Mouse (Mus musculus) limb, embryonic 15.5 days (tissue): ENCODE data around the gene Nip7. TPM values are rescaled to one million over a fixed set of nuclear protein-coding genes. Genes with fewer than 3 reads are reported as not detected.
"Not testable (repeated sequence)": the region's sequence is repeated elsewhere in the genome, so short reads cannot be mapped to it uniquely, and the experiment has no call there.

Source experiments
- ATAC-seq: fragments of 200-750 bp; cut with Nextera tagmentation; 2 replicates; pipeline ENCODE4 v1.8.0; 2017; ENCODE audit warnings: low read depth, moderate TSS enrichment; ENCODE audit not compliant: insufficient number of reproducible peaks, low FRiP score, low TSS enrichment
- H3K27ac ChIP-seq: fragments of 300-500 bp; sonication (generic); 2 replicates; pipeline ENCODE4 v1.5.1; 2015; ENCODE audit warnings: moderate library complexity, mild to moderate bottlenecking, inconsistent platforms
- H3K27me3 ChIP-seq: fragments of 300-500 bp; sonication (generic); 2 replicates; pipeline ENCODE4 v1.6.1; 2015; ENCODE audit warnings: inconsistent platforms
- H3K36me3 ChIP-seq: fragments of 300-500 bp; sonication (generic); 2 replicates; pipeline ENCODE4 v1.6.1; 2015; ENCODE audit warnings: inconsistent platforms
- H3K4me1 ChIP-seq: fragments of 300-500 bp; sonication (generic); 2 replicates; pipeline ENCODE4 v1.6.1; 2015; ENCODE audit warnings: inconsistent platforms
- H3K4me2 ChIP-seq: fragments of 300-500 bp; sonication (generic); 2 replicates; pipeline ENCODE4 v1.6.1; 2015; ENCODE audit warnings: mild to moderate bottlenecking, inconsistent platforms
- H3K4me3 ChIP-seq: fragments of 300-500 bp; sonication (generic); 2 replicates; pipeline ENCODE4 v1.5.1; 2015; ENCODE audit warnings: mild to moderate bottlenecking, inconsistent platforms
- H3K9ac ChIP-seq: fragments of 300-500 bp; sonication (generic); 2 replicates; pipeline ENCODE4 v1.6.1; 2015; ENCODE audit warnings: inconsistent platforms
- H3K9me3 ChIP-seq: fragments of 300-500 bp; sonication (generic); 2 replicates; pipeline ENCODE4 v1.6.1; 2016; ENCODE audit warnings: inconsistent platforms
- WGBS: fragments of 180-500 bp; shearing (Covaris S2); methylation state at CpG from one replicate; pipeline ENCODE4 v1.1.7; 2015; 5-methylcytosine and 5-hydroxymethylcytosine counted together
- polyA plus RNA-seq: library from polyadenylated mRNA; unstranded; fragments of >200 nt; fragmentation: Nextera tagmentation; extraction: Ambion mirVana; gene quantifications from 2 replicates; pipeline ENCODE4 v1.2.1, GENCODE M21; 2015

Gene Nip7
- polyA plus RNA-seq, result 82.9 TPM in 2 replicates

DNA sequence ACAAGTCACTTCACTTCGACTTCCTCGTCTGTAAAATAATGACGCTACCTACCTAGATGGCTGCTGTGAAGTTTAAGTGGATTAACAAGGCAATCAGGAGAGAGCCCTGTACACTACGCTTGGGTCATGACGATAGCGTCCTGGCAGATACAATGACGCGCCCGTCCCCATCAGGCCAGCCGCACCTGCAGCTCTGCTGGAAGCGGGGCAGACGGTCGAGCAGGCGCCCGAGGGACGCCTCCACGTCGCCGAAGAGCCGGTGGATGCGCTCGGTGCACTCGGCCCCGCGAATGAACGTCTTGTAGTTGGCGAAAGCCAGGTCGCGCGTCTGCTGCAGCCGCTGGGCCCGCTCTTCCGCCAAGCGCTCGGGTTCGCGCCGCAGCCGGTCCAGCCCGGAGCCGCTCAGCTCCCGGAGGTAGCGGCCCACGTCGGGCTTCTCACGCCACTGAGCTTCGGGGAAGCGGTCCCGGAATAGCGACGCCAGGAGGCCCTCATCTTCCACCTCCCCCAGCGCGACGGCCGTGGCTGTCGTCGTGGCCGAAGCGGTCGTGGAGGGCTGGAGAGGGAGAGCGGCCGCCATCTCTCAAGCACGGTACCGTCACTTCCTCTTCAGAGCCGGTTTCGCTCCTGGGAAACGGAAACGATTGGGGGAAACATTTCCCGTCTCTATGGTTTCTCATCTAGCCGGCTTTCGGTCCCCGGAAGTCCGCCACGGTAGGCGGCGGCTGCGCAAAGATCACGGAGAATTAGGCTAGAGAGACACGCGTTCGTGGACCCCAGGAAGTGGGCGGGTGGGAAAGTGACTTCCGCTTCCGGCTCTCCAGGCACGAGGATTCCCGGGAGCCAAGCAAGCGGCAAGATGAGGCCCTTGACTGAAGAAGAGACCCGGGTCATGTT is at the start of gene Nip7, which contains the start of gene Cog8:
Gene Nip7 (plus strand): TSS at position 802 of the 897 bp plus-strand sequence.
Gene Cog8 (minus strand): TSS at position 614 of the 897 bp plus-strand sequence.
- Histone ChIP-seq H3K9me3 (no peaks in the 10 kb centered on the region), H3K9ac (peak within 1 kb of the TSS; percentile 89), H3K4me1 (peaks cover 23% of the 10 kb centered on the region), H3K36me3 (peaks cover 51% of the 10 kb centered on the region), H3K27me3 (no peaks in the 10 kb centered on the region), H3K4me3 (peak within 1 kb of the TSS; percentile 100), H3K4me2 (peak within 1 kb of the TSS; percentile 89), H3K27ac (peak within 1 kb of the TSS; percentile 82)
- under 1% methylated on average over 88 of the region's 88 CpGs for WGBS
- peak; percentile 91 for ATAC-seq

DNA sequence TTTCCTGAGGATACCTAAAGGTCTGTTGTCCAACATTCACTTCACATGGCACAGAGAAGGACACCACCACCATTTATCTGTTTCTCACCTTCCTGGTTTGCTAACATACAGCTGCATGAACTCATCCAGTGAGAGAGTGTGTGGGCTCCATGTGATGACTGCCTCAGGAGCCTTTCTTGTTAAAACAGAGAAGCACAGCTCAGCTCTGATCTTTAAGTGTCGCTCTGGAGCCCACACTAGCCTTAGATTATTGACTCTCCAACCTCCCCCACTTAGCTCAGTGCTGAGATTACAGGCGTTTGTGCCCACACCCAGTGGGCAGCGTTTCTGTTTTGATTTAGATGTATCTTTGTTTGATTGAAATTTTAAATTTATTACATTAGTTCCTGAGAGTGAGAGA is 48.9 kb upstream of the Nip7 start:
- Histone ChIP-seq H3K9ac (no peak overlapping the region), H3K36me3 (peaks cover 68% of the 10 kb centered on the region), H3K9me3 (no peaks in the 10 kb centered on the region), H3K4me2 (no peak overlapping the region), H3K27ac (no peak overlapping the region), H3K27me3 (no peaks in the 10 kb centered on the region), H3K4me1 (no peaks in the 10 kb centered on the region), H3K4me3 (no peak overlapping the region)
- no peak for ATAC-seq
- 83% methylated on average over 3 of the region's 3 CpGs for WGBS

DNA sequence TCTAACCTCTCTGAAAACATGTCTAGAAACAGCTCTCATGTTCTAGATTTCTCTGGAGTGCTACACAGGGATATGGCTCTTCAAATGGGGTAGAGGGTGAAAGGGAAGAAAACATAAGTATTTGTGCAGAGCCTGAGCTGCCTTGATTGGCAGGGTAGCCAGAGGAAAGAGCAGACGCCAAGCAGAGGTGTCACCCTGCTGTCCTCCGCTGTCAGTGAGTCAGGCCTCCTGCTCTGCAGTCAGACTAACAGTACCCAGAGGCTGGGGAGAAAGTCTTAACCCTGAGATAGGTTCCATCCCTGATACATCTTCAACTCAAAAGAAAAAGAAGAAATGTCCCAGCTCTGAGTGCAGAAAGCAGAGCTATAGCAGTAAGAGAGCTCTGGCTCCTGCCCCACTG is 44.0 kb upstream of the Nip7 start:
- Histone ChIP-seq H3K4me3 (no peak overlapping the region), H3K27me3 (no peaks in the 10 kb centered on the region), H3K9ac (no peak overlapping the region), H3K36me3 (peaks cover 52% of the 10 kb centered on the region), H3K4me2 (no peak overlapping the region), H3K9me3 (no peaks in the 10 kb centered on the region), H3K4me1 (no peaks in the 10 kb centered on the region), H3K27ac (no peak overlapping the region)
- ATAC-seq, result no peak
- 88% methylated on average over 2 of the region's 2 CpGs for WGBS

DNA sequence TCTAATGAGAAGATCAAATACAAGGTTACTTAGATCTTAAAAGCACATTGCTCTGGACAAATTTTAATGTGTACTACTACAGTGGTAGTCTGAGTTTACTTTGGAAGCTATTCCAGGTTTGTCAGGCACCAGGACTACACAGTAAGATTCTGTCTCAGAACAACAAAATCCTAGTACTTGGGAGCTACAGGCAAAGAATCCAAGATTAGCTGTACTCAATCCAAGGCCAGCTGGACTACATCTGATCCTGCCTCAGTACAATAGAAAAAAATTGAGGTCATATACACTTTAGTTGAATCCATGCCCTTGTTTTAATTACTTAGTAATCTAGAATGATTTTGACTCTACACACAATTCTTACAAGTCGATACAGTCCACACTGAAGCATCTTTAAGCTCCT is 41.8 kb upstream of the Nip7 start:
- Histone ChIP-seq H3K9me3 (no peaks in the 10 kb centered on the region), H3K4me3 (no peak overlapping the region), H3K27me3 (no peaks in the 10 kb centered on the region), H3K9ac (no peak overlapping the region), H3K4me1 (no peaks in the 10 kb centered on the region), H3K36me3 (peaks cover 39% of the 10 kb centered on the region), H3K27ac (no peak overlapping the region), H3K4me2 (no peak overlapping the region)
- no peak for ATAC-seq
- WGBS, result 92% methylated on average over 1 of the region's 1 CpGs

DNA sequence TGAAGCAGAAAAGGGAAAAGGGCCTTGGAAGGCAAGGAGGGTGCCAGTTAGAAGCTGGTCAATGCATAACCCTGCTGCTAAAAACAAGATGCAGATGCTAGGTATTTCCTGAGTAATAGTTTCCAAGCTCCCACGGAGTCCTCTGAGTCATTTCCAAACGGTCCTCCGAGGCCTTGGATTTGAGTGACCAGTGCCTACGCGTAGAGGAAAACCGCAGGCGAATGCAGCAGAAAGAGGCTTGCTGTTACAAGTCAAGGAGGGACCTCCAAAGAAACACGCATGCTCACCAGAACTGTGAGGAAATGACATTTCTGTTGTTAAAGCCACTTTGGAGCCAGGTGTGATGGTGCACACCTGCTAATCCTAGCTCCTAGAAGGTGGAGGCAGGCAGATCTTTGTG is 33.2 kb upstream of the Nip7 start:
- no peaks in the 10 kb centered on the region for H3K9me3 ChIP-seq
- no peak for ATAC-seq
- H3K4me3 ChIP-seq, result no peak overlapping the region
- 91% methylated on average over 8 of the region's 8 CpGs for WGBS
- H3K36me3 ChIP-seq, result no peaks in the 10 kb centered on the region
- no peak overlapping the region for H3K9ac ChIP-seq
- no peaks in the 10 kb centered on the region for H3K4me1 ChIP-seq
- H3K27ac ChIP-seq, result no peak overlapping the region
- H3K27me3 ChIP-seq, result no peaks in the 10 kb centered on the region
- no peak overlapping the region for H3K4me2 ChIP-seq

DNA sequence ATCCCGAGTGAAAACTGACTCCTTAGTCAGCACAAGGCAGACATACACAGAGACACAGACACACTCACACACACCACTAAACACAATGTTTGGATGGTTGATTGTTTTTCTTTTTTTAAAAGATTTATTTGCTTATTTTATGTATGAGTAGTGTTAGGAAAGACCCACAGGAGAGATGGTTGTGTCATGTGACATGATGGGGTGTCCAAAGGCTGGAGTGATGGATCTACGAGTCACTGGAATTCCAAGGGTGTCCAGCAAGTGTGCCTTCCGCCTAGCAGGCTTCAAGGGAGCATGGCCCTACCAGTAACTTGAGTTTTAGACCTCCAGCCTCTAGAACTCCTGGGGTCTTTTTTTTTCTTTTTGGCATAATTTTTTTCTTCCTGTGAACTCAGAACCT is 27.4 kb upstream of the Nip7 start:
- H3K9me3 ChIP-seq, result no peaks in the 10 kb centered on the region
- H3K4me1 ChIP-seq, result peaks cover 16% of the 10 kb centered on the region
- no peak overlapping the region for H3K4me2 ChIP-seq
- no peaks in the 10 kb centered on the region for H3K36me3 ChIP-seq
- no peaks in the 10 kb centered on the region for H3K27me3 ChIP-seq
- no peak for ATAC-seq
- WGBS, result 68% methylated on average over 3 of the region's 3 CpGs
- H3K9ac ChIP-seq, result no peak overlapping the region
- H3K27ac ChIP-seq, result no peak overlapping the region
- H3K4me3 ChIP-seq, result no peak overlapping the region

DNA sequence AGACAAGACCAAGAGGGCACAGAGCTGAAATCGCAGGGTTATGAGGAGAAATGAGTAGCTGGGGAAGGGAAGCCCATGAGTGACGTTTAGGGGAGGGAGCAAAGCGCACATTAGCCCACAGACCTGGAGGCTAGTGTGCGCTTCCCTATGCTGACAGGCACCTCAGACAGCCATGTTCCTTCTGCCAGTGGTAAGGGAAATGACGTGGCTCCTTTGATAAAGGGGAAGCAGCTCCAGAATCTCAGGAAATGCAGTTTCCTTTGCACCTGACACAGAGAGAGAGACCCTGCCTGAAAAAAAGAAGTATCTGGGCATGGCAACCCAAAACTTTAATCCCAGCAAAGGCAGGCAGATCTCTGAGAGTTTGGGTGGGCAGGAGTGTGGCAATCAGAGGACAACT is 26.6 kb upstream of the Nip7 start:
- Histone ChIP-seq H3K27ac (0 out of 2 replicates have a peak overlapping the region, but pooled peaks have one; percentile 27), H3K9ac (no peak overlapping the region), H3K9me3 (no peaks in the 10 kb centered on the region), H3K4me1 (peaks cover 16% of the 10 kb centered on the region), H3K27me3 (no peaks in the 10 kb centered on the region), H3K4me3 (no peak overlapping the region), H3K36me3 (no peaks in the 10 kb centered on the region; the same call in 1 of the 2 replicates), H3K4me2 (no peak overlapping the region)
- ATAC-seq, result no peak
- 67% methylated on average over 5 of the region's 5 CpGs for WGBS

DNA sequence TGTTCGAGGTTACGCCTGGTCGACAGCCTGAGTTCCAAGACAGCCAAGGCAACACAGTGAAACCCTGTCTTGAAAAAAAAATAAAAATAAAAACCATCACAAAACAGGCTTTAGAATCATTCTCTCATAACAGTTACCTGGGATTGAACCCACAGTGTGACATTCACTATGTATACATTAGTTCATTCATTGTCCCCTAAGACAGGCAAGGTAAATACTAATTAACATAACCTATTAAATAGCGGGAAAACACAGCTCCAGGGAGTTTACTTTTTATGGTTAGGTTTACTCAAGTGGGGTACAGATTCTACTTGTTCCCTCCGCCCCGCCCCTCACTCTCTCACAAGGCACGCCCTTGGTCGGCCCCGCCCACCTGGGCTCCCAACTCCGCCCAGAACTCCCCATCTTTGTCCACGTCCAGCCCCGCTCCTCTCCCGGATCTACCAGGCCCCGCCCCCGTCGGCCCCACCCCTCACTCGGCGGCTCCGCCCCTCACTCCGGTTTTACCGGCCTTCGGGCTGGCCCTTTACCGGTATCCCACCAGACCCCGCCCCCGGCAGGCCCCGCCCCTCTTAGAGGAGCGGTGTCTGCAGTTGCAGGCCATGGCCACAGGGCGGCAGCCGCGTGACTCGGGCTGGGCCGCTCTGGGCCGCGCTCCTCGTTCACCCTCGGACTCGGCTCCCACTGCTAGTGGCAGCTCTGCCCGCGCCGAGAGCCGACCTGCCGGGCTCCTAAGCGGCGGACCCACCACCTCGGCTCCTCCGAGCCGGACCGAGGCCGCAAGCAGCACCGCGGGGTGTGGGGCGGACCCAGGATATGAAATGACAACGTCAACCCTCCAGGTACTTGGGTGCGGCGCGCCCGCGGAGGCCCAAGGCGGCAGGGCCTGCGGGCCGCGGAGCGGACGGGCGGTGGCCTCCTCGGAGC is 25.8 kb upstream of the Nip7 start, which contains the start of gene Vps4a:
Gene Vps4a (plus strand): TSS at position 573 of the 927 bp plus-strand sequence.
- peaks cover 16% of the 10 kb centered on the region for H3K4me1 ChIP-seq
- H3K27me3 ChIP-seq, result no peaks in the 10 kb centered on the region
- WGBS, result 4% methylated on average over 65 of the region's 66 CpGs
- peak within 1 kb of the TSS; percentile 72 for H3K4me2 ChIP-seq
- peaks cover 4% of the 10 kb centered on the region; the same call in 1 of the 2 replicates for H3K36me3 ChIP-seq
- peak; percentile 92 for ATAC-seq
- H3K27ac ChIP-seq, result peak within 1 kb of the TSS; percentile 90
- peak within 1 kb of the TSS; percentile 93 for H3K9ac ChIP-seq
- H3K9me3 ChIP-seq, result no peaks in the 10 kb centered on the region
- peak within 1 kb of the TSS; percentile 99 for H3K4me3 ChIP-seq

DNA sequence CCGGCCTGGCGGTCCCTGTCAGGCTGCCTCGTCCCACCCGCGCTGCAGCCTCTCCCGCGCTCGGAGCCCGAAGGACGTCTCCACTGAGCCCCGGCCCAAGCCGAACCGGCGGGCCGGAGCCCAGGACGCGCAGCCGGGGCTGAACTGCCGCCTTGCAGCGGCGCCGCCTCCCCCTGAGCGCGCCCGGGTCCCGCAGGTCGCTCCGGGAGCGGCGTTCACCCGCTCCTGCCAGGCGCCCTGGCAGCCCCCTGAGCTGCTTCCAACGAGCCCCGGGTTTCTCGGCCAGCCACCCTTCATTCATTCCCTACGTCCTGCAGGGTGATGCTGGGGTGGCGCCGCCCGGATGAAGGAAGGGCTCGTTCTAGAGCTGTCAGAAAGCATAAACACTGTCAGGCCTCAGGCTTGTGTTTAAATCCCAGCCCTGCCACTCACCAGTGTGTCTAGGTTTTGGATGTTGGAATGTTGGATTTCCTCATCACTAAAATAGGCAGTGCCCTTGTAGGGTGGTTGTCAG is 25.0 kb upstream of the Nip7 start:
- Histone ChIP-seq H3K27ac (peak overlapping the region; percentile 90), H3K27me3 (no peaks in the 10 kb centered on the region), H3K4me2 (peak overlapping the region; percentile 72), H3K4me1 (peaks cover 16% of the 10 kb centered on the region), H3K4me3 (peak overlapping the region; percentile 99), H3K36me3 (peaks cover 7% of the 10 kb centered on the region), H3K9ac (peak overlapping the region; percentile 93), H3K9me3 (no peaks in the 10 kb centered on the region)
- under 1% methylated on average over 40 of the region's 40 CpGs for WGBS
- ATAC-seq, result 0 out of 2 replicates have a peak, but pooled peaks have one; percentile 8

DNA sequence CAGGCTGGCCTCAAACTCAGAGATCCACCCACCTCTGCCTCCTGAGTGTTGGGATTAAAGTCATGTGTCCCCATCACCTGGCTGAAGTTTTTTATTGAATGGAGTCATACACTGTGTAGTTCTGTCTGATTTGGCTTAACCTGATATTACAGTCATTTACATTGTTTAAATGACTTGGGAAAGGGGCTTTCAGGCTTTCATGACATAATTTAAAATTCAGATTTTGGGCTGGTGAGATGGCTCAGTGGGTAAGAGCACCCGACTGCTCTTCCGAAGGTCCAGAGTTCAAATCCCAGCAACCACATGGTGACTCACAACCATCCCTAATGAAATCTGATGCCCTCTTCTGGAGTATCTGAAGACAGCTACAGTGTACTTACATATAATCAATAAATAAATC is 23.1 kb upstream of the Nip7 start:
- H3K27me3 ChIP-seq, H3K9ac ChIP-seq, H3K4me3 ChIP-seq, ATAC-seq, H3K4me2 ChIP-seq, H3K27ac ChIP-seq, H3K9me3 ChIP-seq: not testable (repeated sequence)
- Histone ChIP-seq H3K4me1 (peaks cover 16% of the 10 kb centered on the region), H3K36me3 (peaks cover 17% of the 10 kb centered on the region)
- 91% methylated on average over 2 of the region's 2 CpGs for WGBS

DNA sequence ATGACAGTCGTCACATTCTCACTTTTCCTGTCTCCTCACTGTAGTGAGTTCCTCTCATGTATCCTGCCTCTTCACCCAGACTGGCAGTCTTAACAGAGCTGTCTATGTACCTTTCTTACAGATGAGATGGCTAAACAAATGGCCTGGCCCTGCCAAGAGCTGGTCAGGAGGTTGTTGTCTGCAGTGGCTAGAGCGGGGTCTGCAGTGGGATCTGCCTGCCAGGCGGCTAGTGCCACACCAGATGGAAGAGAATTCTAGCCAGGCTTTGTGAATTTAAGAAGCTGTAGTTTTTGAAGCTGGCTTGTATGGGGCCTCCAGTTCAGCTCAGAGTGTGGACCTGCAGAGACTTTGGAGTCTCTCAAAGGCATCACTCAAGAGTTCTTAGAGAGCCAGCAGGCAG is 21.0 kb upstream of the Nip7 start:
- 84% methylated on average over 3 of the region's 3 CpGs for WGBS
- H3K4me1 ChIP-seq, result peaks cover 16% of the 10 kb centered on the region
- no peaks in the 10 kb centered on the region for H3K27me3 ChIP-seq
- no peak overlapping the region for H3K9ac ChIP-seq
- peaks cover 36% of the 10 kb centered on the region for H3K36me3 ChIP-seq
- no peak overlapping the region for H3K4me2 ChIP-seq
- H3K27ac ChIP-seq, result no peak overlapping the region
- H3K9me3 ChIP-seq, result no peaks in the 10 kb centered on the region
- no peak overlapping the region for H3K4me3 ChIP-seq
- no peak for ATAC-seq
